Mouse (Mus musculus) forebrain, embryonic 13.5 days (tissue): ENCODE results near the gene Chrm3. TPM values are rescaled to one million over a fixed set of nuclear protein-coding genes. Genes with fewer than 3 reads are reported as not detected.

Source experiments
- ATAC-seq: fragments of 200-750 bp; cut with Nextera tagmentation; 2 replicates; pipeline ENCODE4 v1.8.0; 2017
- H3K27ac ChIP-seq: fragments of 300-500 bp; sonication (generic); 2 replicates; pipeline ENCODE4 v1.5.1; 2015; ENCODE audit warnings: inconsistent platforms, mild to moderate bottlenecking, moderate library complexity
- H3K27me3 ChIP-seq: fragments of 300-500 bp; sonication (generic); 2 replicates; pipeline ENCODE4 v1.6.1; 2015; ENCODE audit warnings: mild to moderate bottlenecking, inconsistent platforms
- H3K36me3 ChIP-seq: fragments of 300-500 bp; sonication (generic); 2 replicates; pipeline ENCODE4 v1.6.1; 2015; ENCODE audit warnings: mild to moderate bottlenecking, inconsistent platforms; ENCODE audit not compliant: poor library complexity, severe bottlenecking
- H3K4me1 ChIP-seq: fragments of 300-500 bp; sonication (generic); 2 replicates; pipeline ENCODE4 v1.6.1; 2015; ENCODE audit warnings: inconsistent platforms
- H3K4me2 ChIP-seq: fragments of 300-500 bp; sonication (generic); 2 replicates; pipeline ENCODE4 v1.6.1; 2015; ENCODE audit warnings: inconsistent platforms, mild to moderate bottlenecking, moderate library complexity
- H3K4me3 ChIP-seq: fragments of 300-500 bp; sonication (generic); 2 replicates; pipeline ENCODE4 v1.5.1; 2015; ENCODE audit warnings: mild to moderate bottlenecking, inconsistent platforms
- H3K9ac ChIP-seq: fragments of 300-500 bp; sonication (generic); 2 replicates; pipeline ENCODE4 v1.6.1; 2015; ENCODE audit warnings: mild to moderate bottlenecking, inconsistent platforms
- H3K9me3 ChIP-seq: fragments of 300-500 bp; sonication (generic); replicated peaks from 2 replicates; pipeline ENCODE4 v1.6.1; 2016; ENCODE audit warnings: inconsistent platforms
- WGBS: fragments of 180-500 bp; shearing (Covaris S2); methylation state at CpG from one replicate; pipeline ENCODE4 v1.1.7; 2015; 5-methylcytosine and 5-hydroxymethylcytosine counted together
- polyA plus RNA-seq: library from polyadenylated mRNA; unstranded; fragments of >200 nt; fragmentation: Nextera tagmentation; extraction: Ambion mirVana; gene quantifications from 2 replicates; pipeline ENCODE4 v1.2.1, GENCODE M21; 2015

Gene Chrm3
- polyA plus RNA-seq, 1 experiment from 2014 or later, result 0.79 TPM

- no peak overlapping the region for H3K9ac ChIP-seq
- no peak overlapping the region for H3K4me3 ChIP-seq
- no peaks in the 10 kb centered on the region for H3K9me3 ChIP-seq
- no peak overlapping the region for H3K4me2 ChIP-seq
- WGBS, result 68% methylated on average over 1 of the region's 1 CpGs
- no peaks in the 10 kb centered on the region for H3K4me1 ChIP-seq
- no peaks in the 10 kb centered on the region for H3K36me3 ChIP-seq
- ATAC-seq, result no peak
- no peaks in the 10 kb centered on the region for H3K27me3 ChIP-seq
- H3K27ac ChIP-seq, result no peak overlapping the region
These were observed 463.4 kb downstream of the Chrm3 start for GRCm38 (mm10) chr13:9897231-9897630.

GRCm38 (mm10) chr13:9895045-9895625, 465.5 kb downstream of the Chrm3 start:
- WGBS, result 83% methylated on average over 11 of the region's 11 CpGs
- no peak for ATAC-seq

GRCm38 (mm10) chr13:9891088-9891487, 469.6 kb downstream of the Chrm3 start:
- Histone ChIP-seq H3K9ac (no peak overlapping the region), H3K4me2 (no peak overlapping the region), H3K4me1 (no peaks in the 10 kb centered on the region), H3K36me3 (no peaks in the 10 kb centered on the region), H3K9me3 (no peaks in the 10 kb centered on the region), H3K4me3 (no peak overlapping the region), H3K27me3 (no peaks in the 10 kb centered on the region), H3K27ac (no peak overlapping the region)
- WGBS, result 83% methylated on average over 1 of the region's 1 CpGs
- no peak; the same call in 1 of the 2 replicates for ATAC-seq

More at GRCm38 (mm10) chr13:9895045-9895625, 465.5 kb downstream of the Chrm3 start:
- Histone ChIP-seq H3K4me1 (no peaks in the 10 kb centered on the region), H3K36me3 (no peaks in the 10 kb centered on the region), H3K27me3 (no peaks in the 10 kb centered on the region), H3K4me2 (no peak overlapping the region), H3K9ac (no peak overlapping the region), H3K9me3 (no peaks in the 10 kb centered on the region), H3K4me3 (no peak overlapping the region), H3K27ac (no peak overlapping the region)

GRCm38 (mm10) chr13:9890460-9890859, 470.2 kb downstream of the Chrm3 start:
- Histone ChIP-seq H3K36me3 (no peaks in the 10 kb centered on the region), H3K27me3 (no peaks in the 10 kb centered on the region), H3K27ac (no peak overlapping the region), H3K4me3 (no peak overlapping the region), H3K4me1 (no peaks in the 10 kb centered on the region), H3K9me3 (no peaks in the 10 kb centered on the region), H3K9ac (no peak overlapping the region), H3K4me2 (no peak overlapping the region)
- 39% methylated on average over 5 of the region's 5 CpGs for WGBS
- ATAC-seq, result no peak

- Histone ChIP-seq H3K36me3 (no peaks in the 10 kb centered on the region), H3K4me1 (no peaks in the 10 kb centered on the region), H3K9ac (no peak overlapping the region), H3K27me3 (no peaks in the 10 kb centered on the region), H3K27ac (no peak overlapping the region), H3K9me3 (no peaks in the 10 kb centered on the region), H3K4me2 (no peak overlapping the region), H3K4me3 (no peak overlapping the region)
- no peak for ATAC-seq
- 85% methylated on average over 1 of the region's 1 CpGs for WGBS
These were observed 470.7 kb downstream of the Chrm3 start for GRCm38 (mm10) chr13:9889954-9890353.

- H3K27me3 ChIP-seq, result no peaks in the 10 kb centered on the region
- H3K4me2 ChIP-seq, result no peak overlapping the region
- no peaks in the 10 kb centered on the region for H3K4me1 ChIP-seq
- H3K4me3 ChIP-seq, result no peak overlapping the region
- H3K9ac ChIP-seq, result no peak overlapping the region
- no peaks in the 10 kb centered on the region for H3K9me3 ChIP-seq
- 87% methylated on average over 5 of the region's 5 CpGs for WGBS
- H3K27ac ChIP-seq, result no peak overlapping the region
- no peaks in the 10 kb centered on the region for H3K36me3 ChIP-seq
- ATAC-seq, result no peak
These were observed 472.4 kb downstream of the Chrm3 start for GRCm38 (mm10) chr13:9888284-9888683.

GRCm38 (mm10) chr13:9887261-9887660, 473.4 kb downstream of the Chrm3 start:
- no peaks in the 10 kb centered on the region for H3K9me3 ChIP-seq
- H3K4me2 ChIP-seq, result no peak overlapping the region
- no peak for ATAC-seq
- no peak overlapping the region for H3K9ac ChIP-seq
- no peaks in the 10 kb centered on the region for H3K27me3 ChIP-seq
- no peaks in the 10 kb centered on the region for H3K36me3 ChIP-seq
- 87% methylated on average over 5 of the region's 5 CpGs for WGBS
- no peak overlapping the region for H3K27ac ChIP-seq
- H3K4me1 ChIP-seq, result no peaks in the 10 kb centered on the region
- H3K4me3 ChIP-seq, result no peak overlapping the region

- Histone ChIP-seq H3K9me3 (no peaks in the 10 kb centered on the region), H3K27me3 (no peaks in the 10 kb centered on the region), H3K27ac (no peak overlapping the region), H3K36me3 (no peaks in the 10 kb centered on the region), H3K4me2 (no peak overlapping the region), H3K4me1 (no peaks in the 10 kb centered on the region), H3K4me3 (no peak overlapping the region), H3K9ac (no peak overlapping the region)
- ATAC-seq, result no peak
- WGBS, result 80% methylated on average over 6 of the region's 6 CpGs
These were observed 474.0 kb downstream of the Chrm3 start for GRCm38 (mm10) chr13:9886465-9887135.

GRCm38 (mm10) chr13:9882362-9883282, 478.0 kb downstream of the Chrm3 start:
- Histone ChIP-seq H3K4me2 (no peak overlapping the region), H3K36me3 (no peaks in the 10 kb centered on the region), H3K9me3 (no peaks in the 10 kb centered on the region), H3K9ac (no peak overlapping the region), H3K27me3 (no peaks in the 10 kb centered on the region), H3K4me1 (no peaks in the 10 kb centered on the region), H3K27ac (no peak overlapping the region), H3K4me3 (no peak overlapping the region)
- 53% methylated on average over 15 of the region's 15 CpGs for WGBS
- ATAC-seq, result peak; percentile 92

GRCm38 (mm10) chr13:9881930-9882329, 478.7 kb downstream of the Chrm3 start:
- Histone ChIP-seq H3K4me2 (no peak overlapping the region), H3K27me3 (no peaks in the 10 kb centered on the region), H3K4me3 (no peak overlapping the region), H3K9ac (no peak overlapping the region), H3K9me3 (no peaks in the 10 kb centered on the region), H3K27ac (no peak overlapping the region), H3K36me3 (no peaks in the 10 kb centered on the region), H3K4me1 (no peaks in the 10 kb centered on the region)
- no peak for ATAC-seq
- 58% methylated on average over 4 of the region's 4 CpGs for WGBS

- H3K9ac ChIP-seq, result no peak overlapping the region
- no peak for ATAC-seq
- H3K27me3 ChIP-seq, result no peaks in the 10 kb centered on the region
- no peaks in the 10 kb centered on the region for H3K4me1 ChIP-seq
- H3K27ac ChIP-seq, result no peak overlapping the region
- no peak overlapping the region for H3K4me2 ChIP-seq
- WGBS, result 85% methylated on average over 4 of the region's 4 CpGs
- H3K4me3 ChIP-seq, result no peak overlapping the region
- H3K36me3 ChIP-seq, result no peaks in the 10 kb centered on the region
- no peaks in the 10 kb centered on the region for H3K9me3 ChIP-seq
These were observed 480.2 kb downstream of the Chrm3 start for GRCm38 (mm10) chr13:9880401-9880800.

- 93% methylated on average over 7 of the region's 7 CpGs for WGBS
- no peaks in the 10 kb centered on the region for H3K4me1 ChIP-seq
- H3K4me3 ChIP-seq, result no peak overlapping the region
- H3K9ac ChIP-seq, result no peak overlapping the region
- H3K4me2 ChIP-seq, result no peak overlapping the region
- H3K27ac ChIP-seq, result no peak overlapping the region
- no peaks in the 10 kb centered on the region for H3K27me3 ChIP-seq
- no peaks in the 10 kb centered on the region for H3K36me3 ChIP-seq
- no peaks in the 10 kb centered on the region for H3K9me3 ChIP-seq
- ATAC-seq, result no peak
These were observed 482.0 kb downstream of the Chrm3 start for GRCm38 (mm10) chr13:9878596-9879010.
